Mouse (Mus musculus) CH12.LX (cell line): Measurements from ENCODE around the gene Tnrc6b.

Experiments
- CHD2 ChIP-seq: IDR thresholded peaks from 2 replicates; pipeline ENCODE4 v1.6.1; 2011; ENCODE audit warnings: low read length, improper control_type of control experiment
- CTCF ChIP-seq, 2 experiments: IDR thresholded peaks in 1 of 2; conservative IDR thresholded peaks in 1 of 2; 2 replicates each; pipeline ENCODE4 v1.5.1; 2011 to 2012; ENCODE audit warnings: low read depth in 2 of 2, low read length in 2 of 2, improper control_type of control experiment in 1 of 2, inconsistent platforms in 1 of 2, mild to moderate bottlenecking in 1 of 2, moderate library complexity in 1 of 2
- EP300 ChIP-seq: IDR thresholded peaks from 2 replicates; pipeline ENCODE4 v1.6.1; 2011; ENCODE audit warnings: low read length, improper control_type of control experiment
- KAT2A ChIP-seq: IDR thresholded peaks from 2 replicates; pipeline ENCODE4 v1.6.1; 2012; ENCODE audit warnings: low read length, improper control_type of control experiment, inconsistent platforms; ENCODE audit not compliant: insufficient replicate concordance
- MAX ChIP-seq: IDR thresholded peaks from 2 replicates; pipeline ENCODE4 v1.6.1; 2011; ENCODE audit warnings: low read length, improper control_type of control experiment
- MYC ChIP-seq: IDR thresholded peaks from 2 replicates; pipeline ENCODE4 v1.6.1; 2011; ENCODE audit warnings: low read depth, mild to moderate bottlenecking, improper control_type of control experiment, low read length
- POLR2A ChIP-seq: IDR thresholded peaks from 2 replicates; pipeline ENCODE4 v1.6.1; 2011; ENCODE audit warnings: low read depth, mild to moderate bottlenecking, improper control_type of control experiment, low read length
- RAD21 ChIP-seq: IDR thresholded peaks from 2 replicates; pipeline ENCODE4 v1.6.1; 2011; ENCODE audit warnings: low read depth, mild to moderate bottlenecking, low read length, improper control_type of control experiment, moderate library complexity
- TCF12 ChIP-seq: IDR thresholded peaks from 2 replicates; pipeline ENCODE4 v1.6.1; 2014; ENCODE audit warnings: low read depth, mild to moderate bottlenecking, inconsistent platforms, low read length, improper control_type of control experiment
- UBTF ChIP-seq: IDR thresholded peaks from 2 replicates; pipeline ENCODE4 v1.6.1; 2012; ENCODE audit warnings: low read depth, mild to moderate bottlenecking, inconsistent platforms, low read length, improper control_type of control experiment, moderate library complexity
- USF1 ChIP-seq: IDR thresholded peaks from 2 replicates; pipeline ENCODE4 v1.6.1; 2014; ENCODE audit warnings: low read depth, mild to moderate bottlenecking, inconsistent platforms, low read length, improper control_type of control experiment
- ZC3H11A ChIP-seq: IDR thresholded peaks from 2 replicates; pipeline ENCODE4 v1.6.1; 2012; ENCODE audit warnings: low read depth, mild to moderate bottlenecking, inconsistent platforms, low read length, improper control_type of control experiment
- ZKSCAN1 ChIP-seq: IDR thresholded peaks from 2 replicates; pipeline ENCODE4 v1.6.1; 2012; ENCODE audit warnings: low read depth, inconsistent platforms, low read length, improper control_type of control experiment, borderline replicate concordance
- ZMIZ1 ChIP-seq: IDR thresholded peaks from 2 replicates; pipeline ENCODE4 v1.6.1; 2012; ENCODE audit warnings: low read depth, mild to moderate bottlenecking, inconsistent platforms, low read length, improper control_type of control experiment

GRCm38 (mm10) chr15:80955836-80956438, 244.8 kb downstream of the Tnrc6b start:
- no peak for TF ChIP-seq POLR2A
- no peak for TF ChIP-seq UBTF
- no peak for TF ChIP-seq RAD21
- no peak for TF ChIP-seq CTCF (conservative IDR thresholded peaks at IDR 0.05 in 1 of 2, IDR thresholded peaks at IDR 0.05 in 1 of 2; ENCODE audit: low read depth in 2 of 2, low read length in 2 of 2)
- TF ChIP-seq ZMIZ1, result no peak
- no peak for TF ChIP-seq TCF12
- TF ChIP-seq EP300, result no peak
- no peak for TF ChIP-seq CHD2
- no peak for TF ChIP-seq ZKSCAN1
- no peak for TF ChIP-seq MYC
- TF ChIP-seq ZC3H11A, result no peak
- TF ChIP-seq KAT2A, result no peak
- no peak for TF ChIP-seq MAX
- no peak for TF ChIP-seq USF1
